Mouse (Mus musculus): ENCODE measurements around the gene Med27.

Med27 gene

DNA sequence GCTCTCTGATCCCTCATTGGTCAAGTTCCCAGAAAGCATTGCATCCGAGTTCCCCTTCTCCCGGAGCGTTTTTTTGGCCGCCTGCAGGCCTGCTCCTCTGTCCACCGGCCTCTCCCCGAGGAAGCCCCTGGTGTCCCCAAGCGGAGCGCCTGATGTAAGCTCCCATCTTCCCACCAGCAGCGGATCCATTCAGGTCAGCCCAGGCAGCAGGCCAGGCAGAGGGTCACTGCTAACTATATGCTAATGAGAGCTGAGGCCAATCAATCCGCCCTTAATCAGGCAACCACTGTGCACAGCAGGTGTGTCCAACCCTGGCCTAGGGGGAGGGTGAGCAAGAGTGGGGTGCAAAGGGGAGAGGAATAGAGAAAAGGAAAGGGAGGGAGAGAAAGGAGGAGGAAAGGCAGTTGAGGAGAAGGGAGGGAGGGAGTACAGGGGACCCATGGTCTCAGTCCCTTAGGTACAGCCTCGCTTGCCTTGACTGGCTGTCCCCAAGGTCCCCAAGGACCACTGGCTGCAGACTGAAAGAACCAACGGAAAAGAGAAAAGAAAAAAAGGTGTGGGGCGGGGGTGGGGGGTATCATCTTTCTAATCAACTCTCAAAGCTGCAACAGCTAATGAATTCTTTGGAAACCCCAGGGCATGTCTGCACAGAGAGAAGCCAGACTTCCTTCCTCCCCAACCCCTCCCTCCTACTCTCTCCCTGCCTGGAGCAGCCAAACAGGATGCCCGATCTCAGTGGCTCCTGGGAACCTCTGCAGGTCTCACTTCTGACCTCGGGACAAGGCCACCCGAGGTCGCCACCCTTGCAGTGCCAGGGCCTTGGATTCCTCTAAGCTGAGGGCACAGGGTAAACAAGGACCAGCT is 219.2 kb downstream of the Med27 start:
- no peak for DNase-seq (ENCODE audit: low spot score in 2 of 2)

DNA sequence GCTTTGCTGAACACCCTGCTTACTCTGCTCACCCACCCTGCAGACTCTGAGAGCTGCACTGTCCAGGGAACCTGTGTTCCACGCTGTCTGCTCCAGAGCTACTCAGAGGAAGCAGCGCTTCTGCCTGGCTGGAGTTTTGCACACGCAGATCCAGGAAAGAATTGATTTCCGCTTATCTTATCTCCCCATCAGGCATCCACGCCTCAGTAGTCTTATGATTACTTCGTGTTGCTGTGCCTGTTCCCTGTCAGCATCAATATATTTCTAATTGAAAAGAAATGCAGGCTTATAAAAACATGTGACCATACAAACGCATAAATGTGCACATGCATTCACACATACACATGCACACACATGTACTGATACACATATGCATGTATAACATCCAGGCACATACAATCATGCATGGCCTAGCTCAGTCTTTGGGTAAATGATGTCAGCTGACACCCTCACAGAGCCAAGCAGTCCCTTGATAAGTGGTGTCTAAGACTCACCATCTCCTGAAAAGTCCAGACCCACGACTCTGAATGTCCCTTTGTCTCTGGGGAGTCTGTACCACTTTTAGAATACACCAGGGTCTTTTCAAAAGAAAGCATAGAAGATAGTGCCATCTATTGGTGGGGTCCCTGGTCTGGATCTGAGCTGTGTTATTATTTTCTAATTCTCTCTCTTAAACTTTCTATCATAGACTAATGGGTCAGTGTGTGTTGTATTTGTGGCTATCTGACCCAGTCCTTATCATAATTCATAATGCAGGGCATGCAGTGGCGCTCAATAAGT is 225.5 kb downstream of the Med27 start:
- no peak for DNase-seq (ENCODE audit: low spot score in 2 of 2)

DNA sequence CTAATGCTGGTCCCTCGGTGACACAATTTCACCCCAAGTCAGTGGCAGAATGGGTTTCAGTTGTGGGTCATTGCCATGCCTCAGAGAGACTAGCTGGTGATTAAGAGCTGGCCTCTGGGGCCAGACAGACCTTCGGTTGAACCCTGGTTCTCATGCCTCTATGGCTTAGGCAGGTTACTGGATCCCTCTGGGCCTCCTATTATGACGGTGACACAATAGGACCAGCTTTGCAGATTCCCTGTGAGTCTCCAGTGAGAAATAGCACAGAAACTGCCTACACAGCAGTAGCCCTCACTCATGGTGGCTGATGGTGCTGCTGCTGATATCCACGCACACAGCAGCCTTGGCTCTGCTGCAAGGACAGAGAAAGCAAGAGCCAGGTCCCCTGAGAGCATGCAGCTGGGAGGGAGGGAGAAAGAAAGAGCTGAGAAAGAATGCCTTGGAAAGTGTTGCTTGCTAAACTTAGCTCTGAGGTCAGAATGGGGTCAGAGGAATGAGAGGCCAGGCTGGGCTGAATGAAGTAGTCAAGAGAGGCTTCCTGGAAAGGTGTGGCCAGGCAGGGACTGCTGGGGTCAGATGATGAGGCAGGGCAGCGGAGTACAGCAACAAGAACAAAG is 226.3 kb downstream of the Med27 start:
- no peak for DNase-seq (ENCODE audit: low spot score in 2 of 2)

GRCm38 (mm10) chr2:29573591-29573990 is 227.0 kb downstream of the Med27 start:
- DNase-seq (ENCODE audit: low spot score in 2 of 2) = no peak

GRCm38 (mm10) chr2:29574187-29574586 is 227.6 kb downstream of the Med27 start:
- no peak for DNase-seq (ENCODE audit: low spot score in 2 of 2)

Measured in right cerebral cortex, postnatal 10 days (tissue).